Comparison of ENCODE assay signal across 30 mouse cellular contexts in genomic region chr11:81579753-81580152, GRCm38 (mm10).
DNase-seq lines count a peak whose midpoint lies in the region; ATAC-seq and TF ChIP-seq lines count a peak whose summit lies in the region.
"Had no signal": no experiment of that assay in that cellular context is flagged by ENCODE, and none has a peak within 500 bp of the region (broad histone marks: within the 10 kb centered on the region; RNA-seq: fewer than 3 reads in every experiment).

No protein-coding gene starts in this region.

- peak; percentile 44; the same call in 1 of the 2 replicates for ATAC-seq in forebrain, embryonic 12.5 days (ENCODE audit: low FRiP score)
- no peak for ATAC-seq in forebrain, embryonic 11.5 days (replicated peaks; ENCODE audit: low FRiP score)
- no peak for ATAC-seq in midbrain, embryonic 13.5 days
- ATAC-seq in midbrain, postnatal 0 days (ENCODE audit: low FRiP score): no peak
- peak; percentile 88 for ATAC-seq in forebrain, postnatal 0 days
- ATAC-seq: intestine, embryonic 16.5 days; liver, embryonic 12.5 days; liver, postnatal 0 days had no signal

- no peaks in the 10 kb centered on the region for H3K9me3 ChIP-seq in forebrain, embryonic 12.5 days
- no peaks in the 10 kb centered on the region for H3K9me3 ChIP-seq in forebrain, embryonic 11.5 days (ENCODE audit: control insufficient read depth, low read length)
- no peaks in the 10 kb centered on the region for H3K9me3 ChIP-seq in midbrain, embryonic 13.5 days
- H3K9me3 ChIP-seq in midbrain, postnatal 0 days (ENCODE audit: low read length): no peaks in the 10 kb centered on the region
- H3K9me3 ChIP-seq in forebrain, postnatal 0 days (ENCODE audit: low read length): no peaks in the 10 kb centered on the region
- H3K9me3 ChIP-seq: embryonic facial prominence, embryonic 10.5 days; embryonic facial prominence, embryonic 15.5 days; heart, embryonic 12.5 days; limb, embryonic 13.5 days; liver, embryonic 12.5 days had no signal

- H3K27me3 ChIP-seq in forebrain, embryonic 12.5 days: no peaks in the 10 kb centered on the region
- no peaks in the 10 kb centered on the region for H3K27me3 ChIP-seq in forebrain, embryonic 11.5 days (ENCODE audit: control insufficient read depth, insufficient read depth, low read length)
- H3K27me3 ChIP-seq in midbrain, embryonic 13.5 days: no peaks in the 10 kb centered on the region
- no peaks in the 10 kb centered on the region for H3K27me3 ChIP-seq in midbrain, postnatal 0 days (ENCODE audit: insufficient read depth, low read length)
- H3K27me3 ChIP-seq in forebrain, postnatal 0 days (ENCODE audit: insufficient read depth, low read length): no peaks in the 10 kb centered on the region
- H3K27me3 ChIP-seq in thymus, adult 2 months (ENCODE audit: control insufficient read depth, insufficient read depth, low read length): no peaks in the 10 kb centered on the region
- H3K27me3 ChIP-seq: embryonic facial prominence, embryonic 15.5 days; heart, embryonic 12.5 days; liver, embryonic 12.5 days; megakaryocyte, embryonic 14.5 days had no signal

- no peak for TF ChIP-seq CTCF in midbrain, postnatal 0 days (IDR thresholded peaks at IDR 0.05)
- TF ChIP-seq CTCF in brain, embryonic 14.5 days (IDR thresholded peaks at IDR 0.05; ENCODE audit: borderline replicate concordance, extremely low read depth, insufficient read depth, insufficient read length): no peak
- TF ChIP-seq CTCF in forebrain, postnatal 0 days (IDR thresholded peaks at IDR 0.05; ENCODE audit: low read depth): no peak
- TF ChIP-seq CTCF in thymus, adult 2 months (IDR thresholded peaks at IDR 0.05; ENCODE audit: borderline replicate concordance, control insufficient read depth, extremely low read depth, insufficient read depth, low read length, poor library complexity): no peak

- no peak for TF ChIP-seq POLR2A in brain, embryonic 14.5 days (IDR thresholded peaks at IDR 0.05; ENCODE audit: borderline replicate concordance, extremely low read depth, insufficient read depth, insufficient read length, poor library complexity, severe bottlenecking)
- no peak for TF ChIP-seq POLR2A in thymus, adult 2 months (IDR thresholded peaks at IDR 0.05; ENCODE audit: control insufficient read depth, extremely low read depth, insufficient read depth, low read length, poor library complexity)

- no peaks in the 10 kb centered on the region for H3K36me3 ChIP-seq in forebrain, embryonic 12.5 days (replicated peaks)
- no peaks in the 10 kb centered on the region for H3K36me3 ChIP-seq in forebrain, embryonic 11.5 days (ENCODE audit: control insufficient read depth, insufficient read depth, low read length)
- no peaks in the 10 kb centered on the region for H3K36me3 ChIP-seq in midbrain, embryonic 13.5 days
- no peaks in the 10 kb centered on the region for H3K36me3 ChIP-seq in midbrain, postnatal 0 days (ENCODE audit: insufficient read depth, low read length)
- H3K36me3 ChIP-seq in forebrain, postnatal 0 days (ENCODE audit: insufficient read depth): no peaks in the 10 kb centered on the region
- no peaks in the 10 kb centered on the region for H3K36me3 ChIP-seq in thymus, adult 2 months (ENCODE audit: control insufficient read depth, insufficient read depth, low read length)
- H3K36me3 ChIP-seq: embryonic facial prominence, embryonic 10.5 days; embryonic facial prominence, embryonic 15.5 days; G1E; heart, embryonic 12.5 days; limb, embryonic 13.5 days; liver, embryonic 12.5 days had no signal

- peaks cover 30% of the 10 kb centered on the region for H3K4me1 ChIP-seq in forebrain, embryonic 12.5 days
- H3K4me1 ChIP-seq in forebrain, embryonic 11.5 days (replicated peaks; ENCODE audit: control insufficient read depth, insufficient read depth, low read length): peaks cover 6% of the 10 kb centered on the region
- H3K4me1 ChIP-seq in midbrain, embryonic 13.5 days (replicated peaks): peaks cover 20% of the 10 kb centered on the region
- no peaks in the 10 kb centered on the region for H3K4me1 ChIP-seq in midbrain, postnatal 0 days (ENCODE audit: insufficient read depth, low read length)
- H3K4me1 ChIP-seq in forebrain, postnatal 0 days (ENCODE audit: insufficient read depth): peaks cover 7% of the 10 kb centered on the region
- no peaks in the 10 kb centered on the region for H3K4me1 ChIP-seq in thymus, adult 2 months (replicated peaks; ENCODE audit: control insufficient read depth, insufficient read depth, low read length)
- H3K4me1 ChIP-seq: embryonic facial prominence, embryonic 10.5 days; embryonic facial prominence, embryonic 15.5 days; heart, embryonic 12.5 days; limb, embryonic 13.5 days; liver, embryonic 12.5 days; megakaryocyte, embryonic 14.5 days had no signal

- no peak for DNase-seq in forebrain, embryonic 11.5 days (ENCODE audit: low spot score)
- DNase-seq in midbrain, postnatal 0 days (ENCODE audit: low spot score): no peak
- DNase-seq in brain, embryonic 14.5 days (ENCODE audit: low read depth): peak; percentile 94
- peak; percentile 66 for DNase-seq in forebrain, postnatal 0 days
- DNase-seq in right cerebral cortex, postnatal 36 days (ENCODE audit: low spot score in 2 of 2): no peak
- DNase-seq in thymus, adult 2 months: no peak
- DNase-seq: adrenal gland, adult 8-10 months; cerebellum, adult 11-12 months; cerebellum, postnatal 10 days; gastrocnemius, adult 2 months; heart, adult 2 months; kidney, adult 8-10 months; kidney, postnatal 4 days; liver, postnatal 0 days; lung, postnatal 36 days; right cerebral cortex, postnatal 25 days; spleen, adult 18-20 months; thymus, postnatal 36 days had no signal

- no peak overlapping the region for H3K9ac ChIP-seq in forebrain, embryonic 12.5 days
- no peak overlapping the region for H3K9ac ChIP-seq in forebrain, embryonic 11.5 days (ENCODE audit: low read length)
- H3K9ac ChIP-seq in midbrain, embryonic 13.5 days (replicated peaks): no peak overlapping the region
- no peak overlapping the region for H3K9ac ChIP-seq in midbrain, postnatal 0 days (replicated peaks; ENCODE audit: low read length, poor library complexity, severe bottlenecking)
- no peak overlapping the region for H3K9ac ChIP-seq in forebrain, postnatal 0 days
- H3K9ac ChIP-seq: embryonic facial prominence, embryonic 15.5 days; heart, embryonic 12.5 days; limb, embryonic 13.5 days; liver, embryonic 12.5 days; liver, postnatal 0 days had no signal

- H3K4me2 ChIP-seq in forebrain, embryonic 12.5 days: no peak overlapping the region
- no peak overlapping the region for H3K4me2 ChIP-seq in forebrain, embryonic 11.5 days (ENCODE audit: low read depth, low read length, severe bottlenecking)
- H3K4me2 ChIP-seq in midbrain, embryonic 13.5 days (replicated peaks): no peak overlapping the region
- H3K4me2 ChIP-seq in midbrain, postnatal 0 days (ENCODE audit: low read depth, low read length, poor library complexity, severe bottlenecking): no peak overlapping the region
- no peak overlapping the region for H3K4me2 ChIP-seq in forebrain, postnatal 0 days (ENCODE audit: low read depth)
- H3K4me2 ChIP-seq: embryonic facial prominence, embryonic 15.5 days; heart, embryonic 12.5 days; limb, embryonic 13.5 days; liver, embryonic 12.5 days had no signal

- H3K27ac ChIP-seq in forebrain, embryonic 12.5 days: peak overlapping the region; percentile 75
- H3K27ac ChIP-seq in forebrain, embryonic 11.5 days (ENCODE audit: low read depth, low read length): no peak overlapping the region
- H3K27ac ChIP-seq in midbrain, embryonic 13.5 days: peak overlapping the region; percentile 71
- H3K27ac ChIP-seq in midbrain, postnatal 0 days (ENCODE audit: low read depth, low read length): no peak overlapping the region
- H3K27ac ChIP-seq in forebrain, postnatal 0 days (ENCODE audit: low read depth, low read length): 0 out of 2 replicates have a peak overlapping the region, but pooled peaks have one; percentile 58
- H3K27ac ChIP-seq in thymus, adult 2 months (ENCODE audit: control insufficient read depth, insufficient read depth, low read length): no peak overlapping the region
- H3K27ac ChIP-seq: embryonic facial prominence, embryonic 10.5 days; embryonic facial prominence, embryonic 15.5 days; gastrocnemius, adult 2 months; heart, adult 2 months; kidney, postnatal 0 days; limb, embryonic 13.5 days; liver, embryonic 12.5 days had no signal

- WGBS in forebrain, embryonic 12.5 days: 17% methylated on average over 6 of the region's 6 CpGs
- 38% methylated on average over 6 of the region's 6 CpGs for WGBS in forebrain, embryonic 11.5 days
- WGBS in midbrain, embryonic 13.5 days: 21% methylated on average over 6 of the region's 6 CpGs
- WGBS in midbrain, postnatal 0 days: 17% methylated on average over 6 of the region's 6 CpGs
- 8% methylated on average over 6 of the region's 6 CpGs for WGBS in forebrain, postnatal 0 days
- 36% methylated on average over 6 of the region's 6 CpGs for WGBS in thymus, adult 2 months

- H3K4me3 ChIP-seq in forebrain, embryonic 12.5 days (replicated peaks): no peak overlapping the region
- no peak overlapping the region for H3K4me3 ChIP-seq in forebrain, embryonic 11.5 days (ENCODE audit: low read depth, low read length)
- no peak overlapping the region for H3K4me3 ChIP-seq in midbrain, embryonic 13.5 days (replicated peaks)
- H3K4me3 ChIP-seq in midbrain, postnatal 0 days (ENCODE audit: low read depth, low read length): no peak overlapping the region
- H3K4me3 ChIP-seq in forebrain, postnatal 0 days (ENCODE audit: low read depth, low read length): no peak overlapping the region
- no peak overlapping the region for H3K4me3 ChIP-seq in thymus, adult 2 months (ENCODE audit: control insufficient read depth, insufficient read depth, low read length)
- H3K4me3 ChIP-seq: embryonic facial prominence, embryonic 10.5 days; embryonic facial prominence, embryonic 15.5 days; gastrocnemius, adult 2 months; heart, adult 2 months; heart, embryonic 12.5 days; limb, embryonic 13.5 days; liver, embryonic 12.5 days; megakaryocyte, embryonic 14.5 days; myocyte had no signal

Comparison
In these comparisons a context has a peak if more than half of its experiments do, and no peak if none do; other contexts are left out.
1. ATAC-seq: peak in forebrain, embryonic 12.5 days (single experiment) and forebrain, postnatal 0 days (single experiment); none in forebrain, embryonic 11.5 days (single experiment), midbrain, embryonic 13.5 days (single experiment) and midbrain, postnatal 0 days (single experiment).
2. H3K27ac ChIP-seq: peak in forebrain, embryonic 12.5 days (single experiment), midbrain, embryonic 13.5 days (single experiment) and forebrain, postnatal 0 days (single experiment); none in forebrain, embryonic 11.5 days (single experiment), midbrain, postnatal 0 days (single experiment) and thymus, adult 2 months (single experiment).
3. DNase-seq: peak in brain, embryonic 14.5 days (single experiment) and forebrain, postnatal 0 days (single experiment); none in forebrain, embryonic 11.5 days (single experiment), midbrain, postnatal 0 days (single experiment), right cerebral cortex, postnatal 36 days (0 of 2) and thymus, adult 2 months (single experiment).